Mouse (Mus musculus): ENCODE results near the gene Padi2.

- no peak for TF ChIP-seq POLR2A (IDR thresholded peaks at IDR 0.05; ENCODE audit: control insufficient read depth, extremely low read depth, insufficient read depth, low read length, poor library complexity)
- no peak for TF ChIP-seq CTCF (IDR thresholded peaks at IDR 0.05; ENCODE audit: borderline replicate concordance, control insufficient read depth, extremely low read depth, insufficient read depth, low read length, poor library complexity)
Observed at GRCm38 (mm10) chr4:140949052-140949451, 42.9 kb downstream of the Padi2 start.
